Mouse (Mus musculus): ENCODE measurements around the gene Gm9495. TPM values are rescaled to one million over a fixed set of nuclear protein-coding genes. Genes with fewer than 3 reads are reported as not detected.

Gene Gm9495
- not detected for polyA plus RNA-seq (2015; fragmentation: Illumina TruSeq; extraction: RNeasy Lipid Tissue Mini Kit (QIAGEN cat#74804); ENCODE audit: low read depth, low replicate concordance)

GRCm38 (mm10) chr8:69453465-69453864 is at the start of gene Gm9495:
Gene Gm9495 (minus strand): TSS chr8:69453565.

Other genes starting within 250 kb of the Gm9495 start
- gene Zfp930, start 244.5 kb downstream of the Gm9495 start, polyA plus RNA-seq (2015; fragmentation: Illumina TruSeq; extraction: RNeasy Lipid Tissue Mini Kit (QIAGEN cat#74804); ENCODE audit: low read depth, low replicate concordance): 20.8 TPM
- 11.1 TPM for gene D130040H23Rik, start 182.5 kb downstream of the Gm9495 start, polyA plus RNA-seq (2015; fragmentation: Illumina TruSeq; extraction: RNeasy Lipid Tissue Mini Kit (QIAGEN cat#74804); ENCODE audit: low read depth, low replicate concordance)
- 0.18 TPM for gene Gm7697, start 69.4 kb upstream of the Gm9495 start, polyA plus RNA-seq (2015; fragmentation: Illumina TruSeq; extraction: RNeasy Lipid Tissue Mini Kit (QIAGEN cat#74804); ENCODE audit: low read depth, low replicate concordance)
- gene Zfp868, start 172.0 kb upstream of the Gm9495 start, polyA plus RNA-seq (2015; fragmentation: Illumina TruSeq; extraction: RNeasy Lipid Tissue Mini Kit (QIAGEN cat#74804); ENCODE audit: low read depth, low replicate concordance): 20.2 TPM
- gene Zfp964, start 200.9 kb upstream of the Gm9495 start, polyA plus RNA-seq (2015; fragmentation: Illumina TruSeq; extraction: RNeasy Lipid Tissue Mini Kit (QIAGEN cat#74804); ENCODE audit: low read depth, low replicate concordance): 4.7 TPM